Mouse (Mus musculus) frontal cortex, adult (tissue): ENCODE results near the gene Slc30a6.
"Not testable (repeated sequence)": the region's sequence is repeated elsewhere in the genome, so short reads cannot be mapped to it uniquely, and the experiment has no call there.

Experiments used
- ATAC-seq: cut with Nextera tagmentation; 2 replicates; pipeline ENCODE4 v1.9.2; 2017; ENCODE audit warnings: mild to moderate bottlenecking, moderate library complexity, mixed read lengths; ENCODE audit not compliant: low TSS enrichment

The Slc30a6 gene

DNA sequence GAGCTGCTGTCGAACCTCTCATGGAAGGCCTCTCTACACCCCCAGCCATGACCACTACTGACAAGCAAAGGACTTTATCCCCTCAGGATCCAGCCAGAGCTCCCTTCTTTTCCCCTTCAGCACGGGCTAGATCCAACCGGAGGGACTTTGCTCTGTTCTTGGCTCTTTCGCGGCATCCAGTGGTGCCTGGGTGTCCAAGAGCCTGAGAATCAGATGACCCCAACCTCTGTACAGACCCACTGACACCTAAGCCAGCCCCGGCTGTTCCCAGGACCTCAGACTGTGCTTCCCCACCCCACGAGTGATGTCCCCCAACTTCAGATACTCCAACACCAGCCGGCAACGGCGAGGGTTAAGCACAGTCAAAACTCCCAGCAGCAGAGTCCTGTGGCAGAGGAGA lies 54.4 kb downstream of the Slc30a6 start:
- no peak for ATAC-seq

DNA sequence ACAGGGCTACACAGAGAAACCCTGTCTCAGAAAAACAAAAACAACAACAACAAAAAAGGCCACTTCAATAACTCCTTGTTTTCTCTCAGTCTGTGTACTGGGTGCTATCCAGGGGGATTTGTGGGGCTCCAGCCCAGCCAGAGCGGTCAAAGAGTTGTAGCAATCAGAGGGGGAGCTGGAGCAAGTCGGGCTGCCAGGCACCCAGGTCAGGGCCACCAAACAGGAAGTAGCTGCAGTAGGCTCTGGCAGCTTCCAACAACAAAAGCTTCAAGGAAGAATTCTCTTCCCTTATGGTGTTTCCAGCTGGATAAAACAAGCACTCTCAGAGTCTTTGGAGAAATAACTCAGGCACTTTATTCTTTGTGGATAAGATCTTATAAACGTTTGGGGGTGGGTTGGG lies 58.5 kb downstream of the Slc30a6 start:
- ATAC-seq = no peak

DNA sequence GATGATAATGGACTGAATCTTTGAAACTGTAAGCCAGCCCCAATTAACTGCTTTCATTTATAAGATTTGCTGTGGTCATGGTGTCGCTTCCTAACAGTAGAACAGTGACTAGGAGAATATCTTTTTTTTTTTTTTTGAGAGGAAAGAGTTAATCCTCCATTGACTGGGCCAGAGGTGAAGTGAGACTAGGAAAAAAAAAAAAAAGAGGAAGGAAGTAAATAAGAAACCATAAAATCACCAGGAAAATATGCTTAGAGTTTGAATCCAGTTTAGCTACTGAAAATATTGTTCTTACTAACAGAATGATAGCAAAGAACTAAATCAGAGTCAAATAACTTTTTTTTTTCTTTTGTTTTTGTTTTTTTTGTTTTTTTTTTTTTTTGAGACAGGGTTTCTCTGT lies 59.3 kb downstream of the Slc30a6 start:
- no peak for ATAC-seq

DNA sequence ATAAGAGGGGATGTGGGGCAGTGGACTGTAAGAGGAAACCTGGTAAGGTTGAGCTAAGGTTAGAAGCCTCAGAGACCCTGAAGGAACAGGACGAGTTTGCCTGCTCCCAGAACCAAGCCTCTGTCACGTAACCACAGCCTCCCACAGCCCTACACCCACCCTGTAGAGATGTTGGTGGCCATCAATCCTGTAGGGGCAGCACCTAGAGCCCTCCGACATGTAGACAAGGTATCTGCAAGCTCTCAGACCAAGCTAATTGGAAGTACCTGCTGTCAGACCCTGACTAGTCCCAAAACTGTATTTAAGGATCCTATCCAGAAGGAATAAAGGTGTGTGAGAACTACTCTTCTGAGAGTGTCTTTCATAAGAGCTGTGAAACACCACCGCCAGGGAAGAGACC lies 60.0 kb downstream of the Slc30a6 start:
- no peak for ATAC-seq

DNA sequence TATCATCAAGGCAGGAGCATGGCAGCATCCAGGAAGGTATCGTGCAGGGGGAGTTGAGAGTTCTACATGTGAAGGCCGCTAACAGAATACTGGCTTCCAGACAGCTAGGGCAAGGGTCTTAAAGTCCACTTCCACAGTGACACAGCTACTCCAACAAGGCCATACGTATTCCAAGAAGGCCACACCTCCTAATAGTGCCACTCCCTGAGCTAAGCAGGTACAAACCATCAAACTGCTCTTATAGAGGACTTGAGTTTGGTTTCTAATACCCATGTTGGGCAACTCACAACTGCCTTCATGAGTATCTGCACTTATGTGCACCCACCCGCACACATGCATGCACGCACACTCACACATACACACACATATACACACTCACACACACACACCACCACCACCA lies 61.4 kb downstream of the Slc30a6 start:
- no peak for ATAC-seq

- ATAC-seq = no peak
Observed at GRCm38 (mm10) chr17:74457972-74458677, 62.7 kb downstream of the Slc30a6 start.

DNA sequence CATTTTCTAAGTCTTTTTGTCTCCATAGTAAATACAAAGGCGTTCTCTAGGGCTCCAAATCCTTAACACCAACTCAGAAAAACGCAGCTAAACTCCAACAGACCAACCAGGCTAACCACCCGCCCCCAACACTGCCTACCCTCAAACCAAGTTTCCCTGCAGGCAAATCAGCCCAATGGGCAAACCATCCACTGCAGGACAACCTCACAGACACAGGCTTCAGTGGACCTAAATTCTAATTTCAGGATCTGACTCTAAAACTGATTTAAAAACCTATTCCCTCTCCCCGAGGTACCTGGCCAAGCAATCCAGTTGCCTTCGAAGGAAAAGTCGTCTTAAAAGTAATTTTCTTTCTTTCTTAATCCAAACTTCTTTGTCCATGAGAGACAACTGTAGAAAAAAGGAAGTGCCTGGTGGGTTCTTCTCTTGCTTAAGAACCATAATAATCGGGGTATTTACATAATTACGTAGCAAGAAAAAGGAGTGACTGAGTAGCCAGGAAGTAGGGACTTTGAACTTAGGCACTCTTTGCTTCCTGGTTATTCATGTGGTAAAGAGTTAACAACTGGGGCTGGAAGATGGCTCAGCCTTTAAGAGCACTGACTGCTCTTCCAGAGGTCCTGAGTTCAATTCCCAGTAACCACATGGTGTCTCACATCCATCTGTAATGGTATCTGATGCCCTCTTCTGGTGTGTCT lies 63.5 kb downstream of the Slc30a6 start, which contains the start of gene Nlrc4:
TSS of gene Nlrc4 (minus strand) at position 432 of the 698 bp plus-strand sequence.
- no peak for ATAC-seq

GRCm38 (mm10) chr17:74463510-74463909 lies 68.1 kb downstream of the Slc30a6 start:
- no peak for ATAC-seq

- not testable (repeated sequence) for ATAC-seq
Observed at GRCm38 (mm10) chr17:74467981-74468380, 72.6 kb downstream of the Slc30a6 start.

DNA sequence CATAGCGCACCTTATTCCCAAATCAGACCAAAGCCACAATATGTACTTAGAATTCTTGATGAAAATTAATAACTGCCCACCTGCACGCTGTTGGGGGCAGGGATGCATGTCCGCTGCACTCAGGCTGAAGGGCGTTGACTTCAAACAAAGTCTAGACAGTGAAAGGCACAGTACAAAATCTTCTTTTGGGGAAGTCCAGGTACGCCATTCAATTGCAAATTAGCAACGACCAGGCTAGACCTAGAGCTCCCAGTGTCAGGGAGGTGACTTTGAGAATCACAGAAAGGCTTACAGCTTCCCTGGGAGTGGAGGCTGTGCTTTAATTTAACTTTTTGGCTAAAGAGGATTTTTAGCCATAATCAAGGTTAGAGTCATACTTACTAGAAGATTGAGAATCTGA lies 74.7 kb downstream of the Slc30a6 start:
- not testable (repeated sequence) for ATAC-seq
